Mouse (Mus musculus) forebrain, embryonic 14.5 days (tissue): Measurements from ENCODE around the gene Phf19. TPM values are rescaled to one million over a fixed set of nuclear protein-coding genes. Genes with fewer than 3 reads are reported as not detected.

ENCODE experiments used
- ATAC-seq: fragments of 200-750 bp; cut with Nextera tagmentation; 2 replicates; pipeline ENCODE4 v1.8.0; 2017; ENCODE audit warnings: mild to moderate bottlenecking, moderate library complexity
- DNase-seq: peaks from one replicate; pipeline ENCODE4 v3.0.0-alpha.2; 2015; ENCODE audit warnings: low spot score
- H3K27ac ChIP-seq: fragments of 300-500 bp; sonication (generic); 2 replicates; pipeline ENCODE4 v1.5.1; 2014; ENCODE audit warnings: low read depth, mild to moderate bottlenecking, control low read depth, low read length, moderate library complexity
- H3K27me3 ChIP-seq: fragments of 300-500 bp; sonication (generic); replicated peaks from 2 replicates; pipeline ENCODE4 v1.6.1; 2014; ENCODE audit warnings: low read length, control low read depth, mixed read lengths; ENCODE audit not compliant: control insufficient read depth, insufficient read depth
- H3K36me3 ChIP-seq: fragments of 300-500 bp; sonication (generic); 2 replicates; pipeline ENCODE4 v1.6.1; 2014; ENCODE audit warnings: low read length, control low read depth; ENCODE audit not compliant: control insufficient read depth, insufficient read depth
- H3K4me1 ChIP-seq: fragments of 300-500 bp; sonication (generic); 2 replicates; pipeline ENCODE4 v1.6.1; 2014; ENCODE audit warnings: antibody characterized with exemption, low read length, control low read depth; ENCODE audit not compliant: control insufficient read depth, insufficient read depth
- H3K4me2 ChIP-seq: fragments of 300-500 bp; sonication (generic); 2 replicates; pipeline ENCODE4 v1.6.1; 2014; ENCODE audit warnings: mild to moderate bottlenecking, control low read depth, low read length
- H3K4me3 ChIP-seq: fragments of 300-500 bp; sonication (generic); 2 replicates; pipeline ENCODE4 v1.5.1; 2014; ENCODE audit warnings: low read depth, low read length, control low read depth
- H3K9ac ChIP-seq: fragments of 300-500 bp; sonication (generic); 2 replicates; pipeline ENCODE4 v1.6.1; 2014; ENCODE audit warnings: mild to moderate bottlenecking, low read length, control low read depth, moderate library complexity
- H3K9me3 ChIP-seq: fragments of 300-500 bp; sonication (generic); replicated peaks from 2 replicates; pipeline ENCODE4 v1.6.1; 2016; ENCODE audit warnings: low read length, control low read depth, mixed read lengths; ENCODE audit not compliant: control insufficient read depth
- WGBS: fragments of 180-500 bp; shearing (Covaris S2); extraction: QIAGEN DNeasy Blood & Tissue Kit; methylation state at CpG from one replicate; pipeline ENCODE4 v1.1.7; 2014; 5-methylcytosine and 5-hydroxymethylcytosine counted together
- polyA plus RNA-seq: library from polyadenylated mRNA; unstranded; fragments of >200 nt; fragmentation: Nextera tagmentation; extraction: Ambion mirVana; gene quantifications from 2 replicates; pipeline ENCODE4 v1.2.1, GENCODE M21; 2014

Phf19 gene
- polyA plus RNA-seq: 4.7 and 6.2 TPM in 2 replicates

- no peaks in the 10 kb centered on the region for H3K9me3 ChIP-seq
- peak within 1 kb of the TSS; percentile 68 for H3K9ac ChIP-seq
- under 1% methylated on average over 58 of the region's 64 CpGs for WGBS
- peak within 1 kb of the TSS; percentile 51 for H3K4me3 ChIP-seq
- H3K4me2 ChIP-seq: peak within 1 kb of the TSS; percentile 89
- peak; percentile 73 for ATAC-seq
- no peaks in the 10 kb centered on the region for H3K36me3 ChIP-seq
- no peak within 1 kb of the TSS for H3K27ac ChIP-seq
- peak; percentile 28 for DNase-seq
- H3K4me1 ChIP-seq: peaks cover 7% of the 10 kb centered on the region; the same call in 1 of the 2 replicates
- H3K27me3 ChIP-seq: 0 out of 2 replicates have a peak, but pooled peaks cover 12% of the 10 kb centered on the region
Observed at GRCm38 (mm10) chr2:34913218-34914068, at the start of gene Phf19. TSS of gene Phf19 (minus strand) at chr2:34914026.

- 85% methylated on average over 13 of the region's 13 CpGs for WGBS
Observed at GRCm38 (mm10) chr2:34963371-34963956, 49.6 kb upstream of the Phf19 start.

GRCm38 (mm10) chr2:34962893-34963292, 49.1 kb upstream of the Phf19 start:
- no peak overlapping the region for H3K4me2 ChIP-seq
- H3K4me3 ChIP-seq: no peak overlapping the region
- peaks cover 3% of the 10 kb centered on the region for H3K4me1 ChIP-seq
- no peaks in the 10 kb centered on the region for H3K36me3 ChIP-seq
- ATAC-seq (no peak), DNase-seq (no peak)
- no peaks in the 10 kb centered on the region for H3K9me3 ChIP-seq
- 94% methylated on average over 9 of the region's 9 CpGs for WGBS
- H3K27ac ChIP-seq: no peak overlapping the region
- no peak overlapping the region for H3K9ac ChIP-seq
- no peaks in the 10 kb centered on the region for H3K27me3 ChIP-seq

More at GRCm38 (mm10) chr2:34963371-34963956, 49.6 kb upstream of the Phf19 start:
- Histone ChIP-seq H3K27me3 (no peaks in the 10 kb centered on the region), H3K4me2 (no peak overlapping the region), H3K36me3 (no peaks in the 10 kb centered on the region), H3K4me1 (peaks cover 3% of the 10 kb centered on the region), H3K27ac (no peak overlapping the region), H3K9ac (no peak overlapping the region), H3K9me3 (no peaks in the 10 kb centered on the region), H3K4me3 (no peak overlapping the region)
- DNase-seq (no peak), ATAC-seq (no peak)

- no peaks in the 10 kb centered on the region for H3K36me3 ChIP-seq
- no peak overlapping the region for H3K4me3 ChIP-seq
- no peak overlapping the region for H3K27ac ChIP-seq
- DNase-seq (no peak), ATAC-seq (no peak)
- H3K4me1 ChIP-seq: peaks cover 3% of the 10 kb centered on the region
- H3K4me2 ChIP-seq: no peak overlapping the region
- H3K27me3 ChIP-seq: no peaks in the 10 kb centered on the region
- 86% methylated on average over 2 of the region's 2 CpGs for WGBS
- H3K9me3 ChIP-seq: no peaks in the 10 kb centered on the region
- no peak overlapping the region for H3K9ac ChIP-seq
Observed at GRCm38 (mm10) chr2:34962211-34962610, 48.4 kb upstream of the Phf19 start.

GRCm38 (mm10) chr2:34961481-34962036, 47.7 kb upstream of the Phf19 start, which contains the start of gene Traf1:
TSS of gene Traf1 (minus strand) at chr2:34961772.
- H3K36me3 ChIP-seq: no peaks in the 10 kb centered on the region
- H3K4me3 ChIP-seq: no peak within 1 kb of the TSS
- H3K4me2 ChIP-seq: peak within 1 kb of the TSS; percentile 19; the same call in 1 of the 2 replicates
- no peak within 1 kb of the TSS for H3K27ac ChIP-seq
- ATAC-seq: no peak
- H3K9me3 ChIP-seq: no peaks in the 10 kb centered on the region
- 23% methylated on average over 20 of the region's 20 CpGs for WGBS
- no peak within 1 kb of the TSS for H3K9ac ChIP-seq
- peaks cover 3% of the 10 kb centered on the region for H3K4me1 ChIP-seq
- H3K27me3 ChIP-seq: no peaks in the 10 kb centered on the region
- peak; percentile 12 for DNase-seq

GRCm38 (mm10) chr2:34960966-34961365, 47.1 kb upstream of the Phf19 start:
- Histone ChIP-seq H3K4me1 (peaks cover 3% of the 10 kb centered on the region), H3K9ac (no peak overlapping the region), H3K4me3 (no peak overlapping the region), H3K27ac (no peak overlapping the region), H3K36me3 (no peaks in the 10 kb centered on the region), H3K4me2 (peak overlapping the region; percentile 19; the same call in 1 of the 2 replicates), H3K9me3 (no peaks in the 10 kb centered on the region), H3K27me3 (no peaks in the 10 kb centered on the region)
- ATAC-seq (no peak), DNase-seq (no peak)
- WGBS: 85% methylated on average over 6 of the region's 6 CpGs

- no peak overlapping the region for H3K4me2 ChIP-seq
- H3K36me3 ChIP-seq: no peaks in the 10 kb centered on the region
- no peaks in the 10 kb centered on the region for H3K9me3 ChIP-seq
- ATAC-seq (no peak), DNase-seq (no peak)
- H3K27ac ChIP-seq: no peak overlapping the region
- no peak overlapping the region for H3K4me3 ChIP-seq
- H3K4me1 ChIP-seq: peaks cover 2% of the 10 kb centered on the region
- WGBS: 76% methylated on average over 4 of the region's 5 CpGs
- no peak overlapping the region for H3K9ac ChIP-seq
- H3K27me3 ChIP-seq: no peaks in the 10 kb centered on the region
Observed at GRCm38 (mm10) chr2:34960466-34960865, 46.6 kb upstream of the Phf19 start.

GRCm38 (mm10) chr2:34958582-34958981, 44.8 kb upstream of the Phf19 start:
- H3K4me3 ChIP-seq: no peak overlapping the region
- H3K9me3 ChIP-seq: no peaks in the 10 kb centered on the region
- H3K4me1 ChIP-seq: no peaks in the 10 kb centered on the region
- ATAC-seq (no peak), DNase-seq (no peak)
- H3K27ac ChIP-seq: no peak overlapping the region
- H3K9ac ChIP-seq: no peak overlapping the region
- H3K4me2 ChIP-seq: no peak overlapping the region
- H3K27me3 ChIP-seq: no peaks in the 10 kb centered on the region
- 96% methylated on average over 7 of the region's 7 CpGs for WGBS
- H3K36me3 ChIP-seq: no peaks in the 10 kb centered on the region
